15 mouse cellular contexts compared by ENCODE assay signal in genomic region chr12:42137764-42138163, GRCm38 (mm10).
DNase-seq lines count a peak whose midpoint lies in the region; ATAC-seq and TF ChIP-seq lines count a peak whose summit lies in the region.
"Had no signal": no experiment of that assay in that cellular context is flagged by ENCODE, and none has a peak within 500 bp of the region (broad histone marks: within the 10 kb centered on the region; RNA-seq: fewer than 3 reads in every experiment).

No protein-coding gene starts in this region.

- H3K4me2 ChIP-seq in hindbrain, embryonic 11.5 days (replicated peaks; ENCODE audit: low read depth, low read length), result no peak overlapping the region
- H3K4me2 ChIP-seq: embryonic facial prominence, embryonic 15.5 days; limb, embryonic 15.5 days had no signal

- no peak overlapping the region for H3K4me3 ChIP-seq in hindbrain, embryonic 11.5 days (ENCODE audit: low read depth, low read length)
- H3K4me3 ChIP-seq in kidney, adult 2 months (ENCODE audit: insufficient read depth, low read depth, low read length), result no peak overlapping the region
- H3K4me3 ChIP-seq: embryonic facial prominence, embryonic 15.5 days; limb, embryonic 15.5 days had no signal

- no peak for TF ChIP-seq CTCF in kidney, adult 2 months (conservative IDR thresholded peaks at IDR 0.05; ENCODE audit: insufficient read depth, insufficient read length, low read depth, low read length)

- H3K27ac ChIP-seq in hindbrain, embryonic 11.5 days (ENCODE audit: low read depth, low read length), result no peak overlapping the region
- H3K27ac ChIP-seq in kidney, adult 2 months (ENCODE audit: insufficient read depth, low read depth, low read length), result no peak overlapping the region
- H3K27ac ChIP-seq: embryonic facial prominence, embryonic 15.5 days; limb, embryonic 15.5 days had no signal

- no peak for TF ChIP-seq POLR2A in kidney, adult 2 months (IDR thresholded peaks at IDR 0.05; ENCODE audit: low read depth, low read length)

- DNase-seq in frontal cortex, adult 2 months (ENCODE audit: extremely low spot score in 1 of 2, low spot score in 1 of 2), result peak; percentile 20 to 57
- DNase-seq in frontal cortex, postnatal 25 days (ENCODE audit: low spot score in 2 of 2), result no peak
- DNase-seq in right cerebral cortex, adult 2 months (ENCODE audit: low spot score in 2 of 2), result peak; percentile 17 to 27
- DNase-seq in right cerebral cortex, postnatal 25 days, result no peak
- peak; percentile 4 for DNase-seq in hindbrain, embryonic 11.5 days (ENCODE audit: low spot score)
- DNase-seq in thymus, adult 18-20 months, result no peak
- no peak for DNase-seq in kidney, adult 2 months
- no peak for DNase-seq in kidney, postnatal 14 days
- DNase-seq: gastrocnemius, postnatal 25 days; kidney, postnatal 25 days; lung, postnatal 14 days; spleen, adult 18-20 months; thymus, postnatal 14 days had no signal

- no peaks in the 10 kb centered on the region for H3K36me3 ChIP-seq in hindbrain, embryonic 11.5 days (ENCODE audit: control insufficient read depth, insufficient read depth, low read length)
- H3K36me3 ChIP-seq in kidney, adult 2 months (ENCODE audit: control insufficient read depth, insufficient read depth, low read length), result no peaks in the 10 kb centered on the region
- H3K36me3 ChIP-seq: embryonic facial prominence, embryonic 15.5 days; limb, embryonic 15.5 days had no signal

- 33% methylated on average over 5 of the region's 5 CpGs for WGBS in hindbrain, embryonic 11.5 days
- WGBS in kidney, adult 2 months, result 46% methylated on average over 5 of the region's 5 CpGs

- H3K9ac ChIP-seq in hindbrain, embryonic 11.5 days (ENCODE audit: low read depth, low read length), result no peak overlapping the region
- H3K9ac ChIP-seq: embryonic facial prominence, embryonic 15.5 days; limb, embryonic 15.5 days had no signal

- peak; percentile 10; the same call in 1 of the 2 replicates for ATAC-seq in hindbrain, embryonic 11.5 days (ENCODE audit: low FRiP score)

- H3K27me3 ChIP-seq in hindbrain, embryonic 11.5 days (ENCODE audit: control insufficient read depth, insufficient read depth, low read length), result no peaks in the 10 kb centered on the region
- H3K27me3 ChIP-seq in kidney, adult 2 months (replicated peaks; ENCODE audit: control insufficient read depth, insufficient read depth, low read length), result no peaks in the 10 kb centered on the region
- H3K27me3 ChIP-seq: embryonic facial prominence, embryonic 15.5 days; limb, embryonic 15.5 days had no signal

- no peaks in the 10 kb centered on the region for H3K9me3 ChIP-seq in hindbrain, embryonic 11.5 days (ENCODE audit: control insufficient read depth, low read length)
- H3K9me3 ChIP-seq: embryonic facial prominence, embryonic 15.5 days; limb, embryonic 15.5 days had no signal

- H3K4me1 ChIP-seq in hindbrain, embryonic 11.5 days (replicated peaks; ENCODE audit: control insufficient read depth, insufficient read depth, low read length), result no peaks in the 10 kb centered on the region
- H3K4me1 ChIP-seq in kidney, adult 2 months (ENCODE audit: control insufficient read depth, insufficient read depth, low read length), result no peaks in the 10 kb centered on the region
- H3K4me1 ChIP-seq: embryonic facial prominence, embryonic 15.5 days; limb, embryonic 15.5 days had no signal

Comparison
In these comparisons a context has a peak if more than half of its experiments do, and no peak if none do; other contexts are left out.
1. DNase-seq: peak in frontal cortex, adult 2 months (2 of 2), right cerebral cortex, adult 2 months (2 of 2) and hindbrain, embryonic 11.5 days (single experiment); none in frontal cortex, postnatal 25 days (0 of 2), right cerebral cortex, postnatal 25 days (single experiment), thymus, adult 18-20 months (0 of 2), kidney, adult 2 months (single experiment) and kidney, postnatal 14 days (single experiment).